Mouse (Mus musculus) heart, adult 8-10 months (tissue): Measurements from ENCODE around the gene Dchs2. TPM values are rescaled to one million over a fixed set of nuclear protein-coding genes. Genes with fewer than 3 reads are reported as not detected.

ENCODE experiments used
- DNase-seq: peaks from one replicate; pipeline ENCODE4 v3.0.0; 2022; ENCODE audit warnings: low spot score
- total RNA-seq, 4 experiments: library from RNA; stranded (reverse); gene quantifications; 2 replicates each; pipeline ENCODE4 v1.2.4; 2022

Dchs2 gene
- total RNA-seq, 4 experiments from 2014 or later = 0.78 to 0.87 (median 0.81) TPM

DNA sequence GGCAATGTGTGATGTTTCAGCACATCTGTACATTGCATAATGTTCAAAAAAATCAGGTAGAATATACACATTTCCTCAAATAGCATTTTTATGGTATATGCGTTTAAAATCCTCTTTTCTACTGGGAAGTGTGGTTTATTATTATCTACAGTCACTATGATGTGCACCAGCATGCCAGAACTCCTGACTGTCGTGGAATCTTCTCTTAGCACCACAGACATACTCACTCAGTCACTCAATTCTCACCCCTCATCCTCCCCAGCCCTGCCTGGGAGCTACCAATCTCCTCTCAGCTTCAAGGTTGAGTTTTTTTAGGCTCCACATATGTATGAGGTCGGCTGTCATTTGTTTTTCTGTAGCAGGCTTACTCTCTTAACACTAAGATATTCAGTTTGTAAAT lies 20.8 kb downstream of the Dchs2 start:
- DNase-seq = no peak

DNA sequence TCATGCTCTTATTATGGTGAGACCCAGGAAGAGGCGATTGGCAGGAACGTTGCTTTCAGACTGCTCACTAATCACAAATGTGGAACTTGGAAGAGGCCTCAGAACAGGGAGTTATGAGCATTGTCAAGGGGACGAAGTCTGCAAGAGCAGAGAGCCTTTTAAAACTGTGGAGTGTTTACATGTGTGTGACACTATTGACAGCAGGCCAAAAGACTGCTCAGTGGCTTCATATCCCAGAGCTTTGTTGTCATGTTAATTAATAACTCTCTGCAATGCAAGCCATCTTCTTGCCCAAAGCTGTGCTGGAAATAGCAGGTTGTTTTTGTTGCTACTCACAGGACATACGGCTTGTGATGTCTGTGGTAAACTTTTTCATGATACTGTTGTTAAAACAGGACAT lies 27.9 kb downstream of the Dchs2 start:
- peak; percentile 33 for DNase-seq

GRCm38 (mm10) chr3:83156165-83156564 lies 28.4 kb downstream of the Dchs2 start:
- no peak for DNase-seq

DNA sequence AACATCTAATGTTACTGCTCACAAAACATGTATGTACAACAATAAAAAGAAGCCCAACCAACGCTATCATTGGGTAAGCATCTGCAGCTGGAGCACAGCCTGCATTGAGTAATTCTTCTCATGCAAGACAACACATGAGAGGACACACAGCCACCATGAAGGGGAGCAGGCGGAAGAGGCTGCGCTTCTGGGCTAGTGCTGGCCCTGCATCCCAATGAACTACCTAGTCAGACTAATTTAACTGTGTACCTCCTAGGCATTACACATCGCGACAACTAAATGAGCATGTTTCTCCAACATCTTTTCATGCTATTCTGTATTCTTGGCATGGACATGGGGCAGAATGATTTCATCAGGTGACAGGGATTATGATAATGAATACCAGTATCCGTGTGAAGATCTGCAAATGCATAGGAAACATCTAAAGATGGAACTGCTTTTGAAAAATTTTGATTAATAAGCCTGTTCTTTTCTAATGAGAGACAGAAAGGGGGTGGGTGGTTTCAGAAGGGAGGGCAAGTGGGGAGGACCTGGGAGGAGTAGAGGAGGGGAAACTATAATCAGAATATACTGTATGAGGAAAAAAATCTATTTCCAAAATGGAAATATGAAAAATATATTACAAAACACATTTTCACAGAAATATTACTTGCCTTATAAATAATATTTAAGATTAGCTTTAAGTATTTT lies 33.9 kb downstream of the Dchs2 start:
- no peak for DNase-seq

DNA sequence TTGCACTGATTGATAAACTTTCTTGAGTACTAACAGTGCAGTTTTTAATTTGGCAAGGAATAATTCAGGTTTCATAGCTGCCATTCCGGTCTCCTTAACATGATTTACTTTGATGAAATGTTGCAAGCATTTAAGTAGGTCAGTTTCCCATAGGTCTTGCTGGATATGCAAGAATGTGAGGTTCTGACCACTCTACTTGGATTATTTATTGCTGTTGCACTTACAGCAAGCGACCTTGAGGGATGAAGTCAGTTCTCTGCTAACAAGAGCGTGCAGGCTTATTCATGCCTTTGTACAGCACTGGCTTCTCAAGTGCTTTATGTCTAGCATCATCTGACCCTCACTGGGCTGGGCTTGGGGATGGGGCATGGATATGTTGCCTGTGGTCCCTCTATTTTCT lies 35.9 kb downstream of the Dchs2 start:
- DNase-seq = no peak

GRCm38 (mm10) chr3:83185527-83185926 lies 57.8 kb downstream of the Dchs2 start:
- DNase-seq = no peak

GRCm38 (mm10) chr3:83191271-83191670 lies 63.5 kb downstream of the Dchs2 start:
- no peak for DNase-seq

DNA sequence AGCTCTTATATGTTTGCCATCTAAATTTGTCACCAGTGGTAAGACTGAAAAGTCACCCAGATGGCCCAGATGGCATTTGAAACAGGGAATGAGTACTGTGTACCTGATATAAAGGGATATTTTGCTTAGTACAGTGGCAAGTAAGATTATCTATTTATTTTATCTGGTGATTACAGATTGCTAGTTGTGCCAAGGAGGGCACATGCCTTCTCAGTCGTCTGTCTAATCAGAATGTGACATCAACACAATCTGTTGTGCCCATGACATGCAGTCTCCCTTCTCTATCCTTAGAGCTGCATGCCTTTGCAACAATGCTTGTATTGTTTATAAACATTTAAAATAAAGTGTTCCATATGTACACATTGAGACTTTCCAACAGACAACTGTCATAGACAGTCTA lies 64.7 kb downstream of the Dchs2 start:
- DNase-seq = no peak

DNA sequence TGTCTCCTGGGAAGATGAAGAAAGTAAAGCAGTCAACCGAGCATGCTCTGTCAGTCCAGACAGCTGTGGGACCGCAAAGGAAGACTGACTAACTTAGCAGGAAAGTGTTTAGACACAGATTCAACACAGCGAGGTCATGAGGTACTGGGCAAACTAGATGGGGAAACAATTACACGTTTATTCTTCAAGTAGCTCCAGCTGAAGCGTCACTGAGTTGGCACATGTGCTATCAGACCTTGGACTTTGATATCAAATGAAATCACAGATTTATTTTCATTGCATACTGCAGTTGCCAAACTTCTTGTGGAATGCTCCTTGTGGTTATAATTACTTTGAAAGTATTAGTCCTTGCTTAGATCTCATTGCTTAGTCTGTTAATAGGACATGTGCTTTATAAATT lies 67.2 kb downstream of the Dchs2 start:
- DNase-seq = no peak

- DNase-seq = no peak
These were observed 73.7 kb downstream of the Dchs2 start for GRCm38 (mm10) chr3:83201286-83201980.

DNA sequence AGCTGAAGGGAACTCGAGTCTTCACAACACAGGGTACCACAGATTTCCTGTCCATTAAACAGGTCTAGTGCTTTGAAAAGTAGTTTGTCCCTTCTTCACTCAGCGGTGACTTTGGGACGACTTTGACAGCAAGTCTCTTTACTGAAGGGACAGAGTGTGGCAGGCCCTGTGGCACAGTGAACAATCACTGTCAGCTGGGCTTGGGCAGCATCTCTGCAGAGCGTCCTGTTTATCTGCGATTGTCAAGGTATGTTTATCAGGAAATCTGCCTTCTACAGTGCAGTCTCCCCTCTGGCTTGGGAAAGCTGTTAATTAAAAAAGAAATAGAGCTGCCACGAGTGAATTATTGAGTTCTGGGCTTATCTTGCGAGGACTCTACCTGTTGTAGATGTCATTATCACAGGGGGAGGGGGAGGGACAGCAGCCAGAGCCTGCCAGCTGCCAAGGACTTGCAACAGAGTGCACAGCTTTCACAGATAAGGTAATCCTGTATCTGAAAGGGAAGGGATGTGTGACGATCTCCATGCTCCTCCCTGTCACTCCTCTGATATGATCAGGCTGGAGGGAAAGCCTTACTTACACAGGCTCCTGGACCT lies 77.4 kb downstream of the Dchs2 start:
- DNase-seq = no peak

GRCm38 (mm10) chr3:83209646-83210045 lies 81.9 kb downstream of the Dchs2 start:
- DNase-seq = peak; percentile 36

GRCm38 (mm10) chr3:83210210-83210609 lies 82.5 kb downstream of the Dchs2 start:
- peak; percentile 31 for DNase-seq

DNA sequence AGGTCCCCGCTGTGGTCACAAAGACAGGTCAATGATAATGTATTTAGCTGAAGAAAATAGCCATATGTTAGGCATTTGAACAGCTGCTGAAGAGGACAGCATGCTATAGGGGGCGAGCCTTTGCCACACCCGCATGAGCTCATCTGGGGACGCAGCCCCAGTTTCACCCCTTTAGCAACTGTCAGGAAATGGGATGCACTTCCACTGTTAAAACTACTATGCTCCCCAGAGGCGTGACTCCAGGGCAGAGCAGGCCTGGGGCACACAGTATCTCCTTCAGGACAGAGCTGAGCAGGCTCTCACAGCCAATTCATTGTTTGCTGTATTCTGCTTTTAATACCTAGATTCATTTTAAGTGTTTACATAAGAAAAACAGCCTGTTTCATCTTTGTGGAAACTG lies 84.2 kb downstream of the Dchs2 start:
- no peak for DNase-seq

DNA sequence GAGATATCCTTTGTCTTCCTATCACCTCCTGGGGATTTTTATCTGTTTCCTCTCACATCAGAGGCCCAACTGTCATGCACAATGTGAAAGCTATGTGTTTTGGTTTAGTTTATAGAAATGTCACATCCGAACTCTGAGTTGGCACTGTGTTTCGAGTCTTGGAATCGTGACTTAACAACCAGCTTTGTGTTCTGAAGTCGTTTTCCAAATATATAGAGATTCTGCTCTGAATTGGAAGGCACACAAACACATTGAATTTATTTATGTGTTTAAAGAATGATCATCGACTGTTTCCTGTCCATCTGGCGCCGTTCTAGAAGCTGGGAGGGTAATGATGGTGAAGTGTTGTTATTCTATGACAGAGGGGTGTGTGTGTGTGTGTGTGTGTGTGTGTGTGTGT lies 84.8 kb downstream of the Dchs2 start:
- DNase-seq = no peak

DNA sequence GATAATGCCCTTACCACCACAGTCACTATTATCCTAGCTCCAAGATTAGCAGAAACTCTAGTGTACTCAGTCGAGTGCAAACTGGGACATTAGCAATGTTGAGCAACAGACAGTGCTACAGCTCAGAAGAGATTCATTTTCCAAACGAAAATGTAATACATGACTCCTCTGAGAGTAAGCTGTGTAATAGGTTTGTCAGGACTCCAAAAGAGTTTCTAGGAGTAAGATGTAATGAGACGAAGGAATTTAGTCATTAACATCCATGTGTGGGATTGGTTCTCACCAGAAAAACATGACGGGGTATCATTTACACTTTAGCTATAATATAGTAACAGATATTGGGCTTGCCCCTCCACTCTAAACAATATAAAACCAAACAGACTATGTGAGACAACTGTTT lies 90.3 kb downstream of the Dchs2 start:
- no peak for DNase-seq

- DNase-seq = no peak
These were observed 92.4 kb downstream of the Dchs2 start for GRCm38 (mm10) chr3:83220101-83220500.

GRCm38 (mm10) chr3:83222125-83222524 lies 94.4 kb downstream of the Dchs2 start:
- DNase-seq = no peak

- no peak for DNase-seq
These were observed 100.6 kb downstream of the Dchs2 start for GRCm38 (mm10) chr3:83228383-83228782.

DNA sequence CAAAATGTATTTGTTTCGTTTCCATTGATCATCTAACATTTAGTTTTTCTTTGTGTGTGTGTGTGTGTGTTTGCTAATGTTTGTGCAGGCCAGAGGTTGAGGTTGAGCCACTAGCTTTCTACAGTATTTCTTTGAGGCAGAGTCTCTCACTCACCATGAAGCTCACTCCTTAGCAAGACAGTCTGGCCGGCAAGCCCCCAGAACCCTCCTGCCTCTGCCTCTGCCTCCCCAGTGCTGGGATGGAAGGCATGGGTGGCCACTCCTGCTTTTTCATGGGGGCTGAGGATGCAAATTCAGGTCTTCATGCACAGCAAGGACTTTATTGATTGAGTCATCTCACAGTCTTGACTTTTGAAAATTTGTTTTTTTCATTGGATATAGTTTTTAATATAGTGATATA lies 102.6 kb downstream of the Dchs2 start:
- DNase-seq = no peak

DNA sequence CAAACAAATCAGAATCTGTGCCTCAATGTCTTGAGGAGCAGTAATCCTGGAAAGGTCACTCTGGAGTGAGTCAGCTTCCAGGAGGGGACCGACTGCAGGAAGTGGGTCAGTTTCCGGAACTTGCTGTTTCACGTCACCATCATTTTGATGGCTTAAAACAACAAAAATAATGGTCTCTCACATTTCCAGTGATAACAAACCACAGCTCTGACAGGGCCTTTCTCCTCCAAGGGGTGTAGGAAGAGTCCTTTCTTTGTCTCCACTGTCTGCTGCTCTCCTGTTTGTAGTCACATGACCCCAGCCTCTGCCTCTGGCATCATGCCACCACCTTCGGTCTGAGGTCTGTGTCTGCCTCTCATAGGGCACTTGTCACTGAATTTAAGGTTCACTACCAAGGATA lies 106.7 kb downstream of the Dchs2 start:
- DNase-seq = no peak

DNA sequence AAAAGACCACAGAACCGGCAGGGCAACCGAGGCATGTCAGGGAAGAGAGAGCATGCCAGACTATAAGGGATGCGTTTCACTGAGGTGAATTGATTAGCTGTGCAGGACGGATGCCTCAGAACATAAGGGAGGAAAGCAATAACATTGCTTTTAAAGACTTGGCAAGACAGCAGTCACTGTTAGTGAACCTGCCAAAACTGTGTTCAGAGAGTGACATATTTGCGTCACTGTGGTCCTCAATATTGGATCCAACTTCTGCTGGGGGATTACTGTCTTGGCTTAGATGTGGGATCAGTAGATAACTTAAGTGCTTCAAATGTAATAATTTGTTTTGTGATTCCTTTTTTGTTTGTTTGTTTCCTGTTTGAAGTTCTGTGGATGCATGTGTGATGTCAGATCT lies 107.3 kb downstream of the Dchs2 start:
- DNase-seq = no peak

- no peak for DNase-seq
These were observed 118.8 kb downstream of the Dchs2 start for GRCm38 (mm10) chr3:83246536-83246935.
